Mouse (Mus musculus) CH12.LX (cell line): ENCODE measurements at regions not wholly inside any gene's neighbourhood (a gene's known extent, or its start where the extent isn't known, plus 50 kb on each side); places are given as distances from the start of the nearest gene placed in this dataset.

Experiments used
- DNase-seq: peaks from one replicate; pipeline ENCODE4 v3.0.0-alpha.2; 2013; ENCODE audit errors: extremely low read depth
- H3K27ac ChIP-seq: 2 replicates; pipeline ENCODE4 v1.5.1; 2012; ENCODE audit warnings: low read depth, mild to moderate bottlenecking, control low read depth, moderate library complexity; ENCODE audit not compliant: insufficient read depth
- H3K27me3 ChIP-seq: replicated peaks from 2 replicates; pipeline ENCODE3; 2012; ENCODE audit warnings: inconsistent platforms
- H3K36me3 ChIP-seq, 2 experiments: replicated peaks in 1 of 2; 2 replicates each; pipeline versions ENCODE3 to v1.6.1; 2012; ENCODE audit warnings: inconsistent platforms in 1 of 2, low read length in 1 of 2, mild to moderate bottlenecking in 1 of 2, mixed read lengths in 1 of 2, moderate library complexity in 1 of 2; ENCODE audit not compliant: control insufficient read depth in 1 of 2, insufficient read depth in 1 of 2
- H3K4me1 ChIP-seq, 2 experiments: 2 replicates each; pipeline ENCODE4 v1.6.1; 2012; ENCODE audit warnings: inconsistent platforms in 1 of 2, moderate library complexity in 1 of 2; ENCODE audit not compliant: insufficient read depth in 2 of 2, control insufficient read depth in 1 of 2
- H3K4me2 ChIP-seq: 2 replicates; pipeline ENCODE4 v1.6.1; 2012; ENCODE audit warnings: low read depth, mild to moderate bottlenecking, control low read depth; ENCODE audit not compliant: poor library complexity, insufficient read depth, severe bottlenecking
- H3K4me3 ChIP-seq, 3 experiments: fragments of 150-350 bp in 1 of 3; sonication (generic) in 1 of 3; replicated peaks in 1 of 3; 2 replicates each; pipeline versions ENCODE3 to v1.5.1; 2011 to 2012; ENCODE audit warnings: low read depth in 2 of 3, low read length in 2 of 3, mild to moderate bottlenecking in 2 of 3, moderate library complexity in 2 of 3, control low read depth in 1 of 3, improper control_type of control experiment in 1 of 3, inconsistent platforms in 1 of 3, mixed read lengths in 1 of 3; ENCODE audit not compliant: poor library complexity in 1 of 3
- H3K79me2 ChIP-seq: replicated peaks from 2 replicates; pipeline ENCODE4 v1.6.1; 2012; ENCODE audit warnings: mild to moderate bottlenecking, moderate library complexity; ENCODE audit not compliant: control insufficient read depth, poor library complexity, insufficient read depth, severe bottlenecking; ENCODE audit errors: extremely low read depth
- H3K9ac ChIP-seq: 2 replicates; pipeline ENCODE4 v1.6.1; 2012; ENCODE audit warnings: low read depth, mild to moderate bottlenecking, control low read depth, moderate library complexity; ENCODE audit not compliant: insufficient read depth
- H3K9me3 ChIP-seq: replicated peaks from 2 replicates; pipeline ENCODE3; 2012; ENCODE audit warnings: low read length, inconsistent platforms, mixed read lengths
- BHLHE40 ChIP-seq: IDR thresholded peaks from 2 replicates; pipeline ENCODE4 v1.6.1; 2011; ENCODE audit warnings: mild to moderate bottlenecking, low read depth, low read length, improper control_type of control experiment
- CHD1 ChIP-seq: IDR thresholded peaks from 2 replicates; pipeline ENCODE4 v1.6.1; 2012; ENCODE audit warnings: low read depth, low read length, improper control_type of control experiment, inconsistent platforms
- CHD2 ChIP-seq: IDR thresholded peaks from 2 replicates; pipeline ENCODE4 v1.6.1; 2011; ENCODE audit warnings: low read length, improper control_type of control experiment
- CTCF ChIP-seq, 2 experiments: IDR thresholded peaks in 1 of 2; conservative IDR thresholded peaks in 1 of 2; 2 replicates each; pipeline ENCODE4 v1.5.1; 2011 to 2012; ENCODE audit warnings: low read depth in 2 of 2, low read length in 2 of 2, improper control_type of control experiment in 1 of 2, inconsistent platforms in 1 of 2, mild to moderate bottlenecking in 1 of 2, moderate library complexity in 1 of 2
- E2F4 ChIP-seq: IDR thresholded peaks from 2 replicates; pipeline ENCODE4 v1.6.1; 2011; ENCODE audit warnings: low read depth, low read length, improper control_type of control experiment; ENCODE audit not compliant: insufficient replicate concordance
- ELF1 ChIP-seq: IDR thresholded peaks from 2 replicates; pipeline ENCODE4 v1.6.1; 2014; ENCODE audit warnings: low read depth, mild to moderate bottlenecking, inconsistent platforms, low read length, improper control_type of control experiment
- EP300 ChIP-seq: IDR thresholded peaks from 2 replicates; pipeline ENCODE4 v1.6.1; 2011; ENCODE audit warnings: low read length, improper control_type of control experiment
- ETS1 ChIP-seq: conservative IDR thresholded peaks from 2 replicates; pipeline ENCODE4 v1.6.1; 2012; ENCODE audit warnings: low read depth, mild to moderate bottlenecking, inconsistent platforms, low read length, improper control_type of control experiment, moderate library complexity
- GABPA ChIP-seq: IDR thresholded peaks from 2 replicates; pipeline ENCODE4 v1.6.1; 2012; ENCODE audit warnings: low read depth, low read length, improper control_type of control experiment, inconsistent platforms; ENCODE audit not compliant: insufficient replicate concordance
- HCFC1 ChIP-seq: IDR thresholded peaks from 2 replicates; pipeline ENCODE4 v1.6.1; 2012; ENCODE audit warnings: low read depth, mild to moderate bottlenecking, inconsistent platforms, low read length, improper control_type of control experiment
- IRF4 ChIP-seq: IDR thresholded peaks from 2 replicates; pipeline ENCODE4 v1.6.1; 2014; ENCODE audit warnings: low read depth, mild to moderate bottlenecking, inconsistent platforms, low read length, improper control_type of control experiment
- JUN ChIP-seq: IDR thresholded peaks from 2 replicates; pipeline ENCODE4 v1.6.1; 2011; ENCODE audit warnings: low read depth, mild to moderate bottlenecking, low read length, improper control_type of control experiment, moderate library complexity; ENCODE audit not compliant: insufficient read depth
- JUND ChIP-seq: conservative IDR thresholded peaks from 2 replicates; pipeline ENCODE4 v1.6.1; 2011; ENCODE audit warnings: low read depth, low read length, improper control_type of control experiment
- KAT2A ChIP-seq: IDR thresholded peaks from 2 replicates; pipeline ENCODE4 v1.6.1; 2012; ENCODE audit warnings: low read length, improper control_type of control experiment, inconsistent platforms; ENCODE audit not compliant: insufficient replicate concordance
- MAFK ChIP-seq: IDR thresholded peaks from 2 replicates; pipeline ENCODE4 v1.6.1; 2011; ENCODE audit warnings: low read length, improper control_type of control experiment; ENCODE audit not compliant: insufficient replicate concordance
- MAX ChIP-seq: IDR thresholded peaks from 2 replicates; pipeline ENCODE4 v1.6.1; 2011; ENCODE audit warnings: low read length, improper control_type of control experiment
- MAZ ChIP-seq: IDR thresholded peaks from 2 replicates; pipeline ENCODE4 v1.6.1; 2012; ENCODE audit warnings: low read depth, mild to moderate bottlenecking, inconsistent platforms, low read length, improper control_type of control experiment, moderate library complexity
- MEF2A ChIP-seq: IDR thresholded peaks from 2 replicates; pipeline ENCODE4 v1.6.1; 2014; ENCODE audit warnings: low read depth, mild to moderate bottlenecking, inconsistent platforms, low read length, improper control_type of control experiment, borderline replicate concordance
- MXI1 ChIP-seq: IDR thresholded peaks from 2 replicates; pipeline ENCODE4 v1.6.1; 2011; ENCODE audit warnings: mild to moderate bottlenecking, low read depth, low read length, improper control_type of control experiment
- MYC ChIP-seq: IDR thresholded peaks from 2 replicates; pipeline ENCODE4 v1.6.1; 2011; ENCODE audit warnings: low read depth, mild to moderate bottlenecking, improper control_type of control experiment, low read length
- NELFE ChIP-seq: IDR thresholded peaks from 2 replicates; pipeline ENCODE4 v1.6.1; 2011; ENCODE audit warnings: low read depth, low read length, improper control_type of control experiment
- NRF1 ChIP-seq: IDR thresholded peaks from 2 replicates; pipeline ENCODE4 v1.6.1; 2014; ENCODE audit warnings: low read depth, mild to moderate bottlenecking, inconsistent platforms, low read length, improper control_type of control experiment, moderate library complexity
- PAX5 ChIP-seq: IDR thresholded peaks from 2 replicates; pipeline ENCODE4 v1.6.1; 2012; ENCODE audit warnings: low read length, inconsistent platforms, mixed read lengths
- POLR2A ChIP-seq: IDR thresholded peaks from 2 replicates; pipeline ENCODE4 v1.6.1; 2011; ENCODE audit warnings: low read depth, mild to moderate bottlenecking, improper control_type of control experiment, low read length
- POLR2AphosphoS2 ChIP-seq: IDR thresholded peaks from 2 replicates; pipeline ENCODE4 v1.6.1; 2011; ENCODE audit warnings: low read depth, low read length, improper control_type of control experiment
- RAD21 ChIP-seq: IDR thresholded peaks from 2 replicates; pipeline ENCODE4 v1.6.1; 2011; ENCODE audit warnings: low read depth, mild to moderate bottlenecking, low read length, improper control_type of control experiment, moderate library complexity
- RCOR1 ChIP-seq: conservative IDR thresholded peaks from 2 replicates; pipeline ENCODE4 v1.6.1; 2012; ENCODE audit warnings: low read depth, mild to moderate bottlenecking, inconsistent platforms, low read length, improper control_type of control experiment
- SIN3A ChIP-seq: IDR thresholded peaks from 2 replicates; pipeline ENCODE4 v1.6.1; 2012; ENCODE audit warnings: low read length, improper control_type of control experiment, inconsistent platforms
- SMC3 ChIP-seq: IDR thresholded peaks from 2 replicates; pipeline ENCODE4 v1.6.1; 2011; ENCODE audit warnings: low read depth, low read length, improper control_type of control experiment
- TBP ChIP-seq: conservative IDR thresholded peaks from 2 replicates; pipeline ENCODE4 v1.6.1; 2011; ENCODE audit warnings: low read depth, low read length, improper control_type of control experiment
- TCF12 ChIP-seq: IDR thresholded peaks from 2 replicates; pipeline ENCODE4 v1.6.1; 2014; ENCODE audit warnings: low read depth, mild to moderate bottlenecking, inconsistent platforms, low read length, improper control_type of control experiment
- UBTF ChIP-seq: IDR thresholded peaks from 2 replicates; pipeline ENCODE4 v1.6.1; 2012; ENCODE audit warnings: low read depth, mild to moderate bottlenecking, inconsistent platforms, low read length, improper control_type of control experiment, moderate library complexity
- USF1 ChIP-seq: IDR thresholded peaks from 2 replicates; pipeline ENCODE4 v1.6.1; 2014; ENCODE audit warnings: low read depth, mild to moderate bottlenecking, inconsistent platforms, low read length, improper control_type of control experiment
- USF2 ChIP-seq: conservative IDR thresholded peaks from 2 replicates; pipeline ENCODE4 v1.6.1; 2011; ENCODE audit warnings: low read depth, low read length, improper control_type of control experiment
- ZC3H11A ChIP-seq: IDR thresholded peaks from 2 replicates; pipeline ENCODE4 v1.6.1; 2012; ENCODE audit warnings: low read depth, mild to moderate bottlenecking, inconsistent platforms, low read length, improper control_type of control experiment
- ZKSCAN1 ChIP-seq: IDR thresholded peaks from 2 replicates; pipeline ENCODE4 v1.6.1; 2012; ENCODE audit warnings: low read depth, inconsistent platforms, low read length, improper control_type of control experiment, borderline replicate concordance
- ZMIZ1 ChIP-seq: IDR thresholded peaks from 2 replicates; pipeline ENCODE4 v1.6.1; 2012; ENCODE audit warnings: low read depth, mild to moderate bottlenecking, inconsistent platforms, low read length, improper control_type of control experiment
- ZNF384 ChIP-seq: IDR thresholded peaks from 2 replicates; pipeline ENCODE4 v1.6.1; 2012; ENCODE audit warnings: low read depth, low read length, improper control_type of control experiment, inconsistent platforms
- dilution Hi-C: fragments of 300-500 bp; cut with MboI; formaldehyde crosslinking; loops from 2 replicates; pipeline ENCODE4 v1.14.3; 2020; ENCODE audit warnings: low sequenced_read_pairs; ENCODE audit not compliant: extremely low pct_unique_long_range_greater_than_20kb, extremely low pct_ligation_motif_present
- in situ Hi-C: fragments of 300-500 bp; cut with MboI; formaldehyde crosslinking; loops from 3 replicates; pipeline ENCODE4 v1.14.3; 2019; ENCODE audit warnings: low sequenced_read_pairs, low pct_ligation_motif_present, low pct_unique_long_range_greater_than_20kb, mixed read lengths

- dilution Hi-C loops = no loop called here
- peak overlapping the region; percentile 21; the same call in 1 of the 2 replicates for H3K9ac ChIP-seq
- in situ Hi-C loops = no loop called here
- no peaks in the 10 kb centered on the region for H3K36me3 ChIP-seq
- TF ChIP-seq MXI1 (peak; percentile 55; the same call in 1 of the 2 replicates), ETS1 (peak; percentile 98), KAT2A (0 out of 2 replicates have a peak, but pooled peaks have one; percentile 62), HCFC1 (peak; percentile 52), MAX (peak; percentile 64; the same call in 1 of the 2 replicates), NELFE (no peak), ZC3H11A (no peak), CHD1 (no peak), JUN (peak; percentile 61), MAFK (peak; percentile 86), POLR2AphosphoS2 (no peak), CHD2 (peak; percentile 89), BHLHE40 (peak; percentile 87), UBTF (0 out of 2 replicates have a peak, but pooled peaks have one; percentile 37), USF1 (no peak), POLR2A (no peak), GABPA (no peak), MYC (peak; percentile 77; the same call in 1 of the 2 replicates), ELF1 (peak; percentile 55; the same call in 1 of the 2 replicates), MAZ (peak; percentile 94), ZKSCAN1 (no peak), SMC3 (no peak; the same call in none of the 2 replicates), PAX5 (no peak), TCF12 (peak; percentile 94), SIN3A (peak; percentile 79; the same call in 1 of the 2 replicates), CTCF (conservative IDR thresholded peaks at IDR 0.05 in 1 of 2, IDR thresholded peaks at IDR 0.05 in 1 of 2; ENCODE audit: low read depth in 2 of 2, low read length in 2 of 2) (no peak), USF2 (no peak), IRF4 (peak; percentile 91), E2F4 (peak; percentile 63; the same call in 1 of the 2 replicates), EP300 (peak; percentile 98), ZMIZ1 (0 out of 2 replicates have a peak, but pooled peaks have one; percentile 54), RAD21 (peak; percentile 27), TBP (0 out of 2 replicates have a peak, but pooled peaks have one; percentile 50), RCOR1 (peak; percentile 91; the same call in 1 of the 2 replicates), JUND (peak; percentile 83), ZNF384 (peak; percentile 97), MEF2A (peak; percentile 100), NRF1 (no peak)
- H3K27me3 ChIP-seq = no peaks in the 10 kb centered on the region
- peak; percentile 95 for DNase-seq
- no peaks in the 10 kb centered on the region for H3K79me2 ChIP-seq
- H3K4me2 ChIP-seq = peak overlapping the region; percentile 52; the same call in 1 of the 2 replicates
- H3K4me1 ChIP-seq = peaks cover 63 to 98% of the 10 kb centered on the region in 2 experiments
- H3K27ac ChIP-seq = peak overlapping the region; percentile 98
- H3K9me3 ChIP-seq = no peaks in the 10 kb centered on the region
- H3K4me3 ChIP-seq = no peak overlapping the region
Observed at GRCm38 (mm10) chr12:80001794-80002193, 111.0 kb downstream of the Zfp36l1 start.
